30 mouse cellular contexts compared by ENCODE assay signal in genomic region chr5:143122673-143123072, GRCm38 (mm10). TPM values are rescaled to one million over a fixed set of nuclear protein-coding genes. Genes with fewer than 3 reads are reported as not detected.
DNase-seq lines count a peak whose midpoint lies in the region; ATAC-seq and TF ChIP-seq lines count a peak whose summit lies in the region.
"Had no signal": no experiment of that assay in that cellular context is flagged by ENCODE, and none has a peak within 500 bp of the region (broad histone marks: within the 10 kb centered on the region; RNA-seq: fewer than 3 reads in every experiment).

No protein-coding gene starts in this region.

- no peak for TF ChIP-seq CTCF in E14TG2a.4 (conservative IDR thresholded peaks at IDR 0.05; ENCODE audit: low read length)
- no peak for TF ChIP-seq CTCF in ES-Bruce4 (IDR thresholded peaks at IDR 0.05; ENCODE audit: low read depth, low read length)

- no peak overlapping the region for H3K9ac ChIP-seq in ES-Bruce4 (ENCODE audit: low read depth, poor library complexity, severe bottlenecking)
- no peak overlapping the region for H3K9ac ChIP-seq in ES-E14 (ENCODE audit: insufficient read depth, low read depth, low read length, poor library complexity, severe bottlenecking)
- H3K9ac ChIP-seq in forebrain, embryonic 11.5 days (ENCODE audit: low read length) = no peak overlapping the region
- H3K9ac ChIP-seq: embryonic facial prominence, embryonic 13.5 days; embryonic facial prominence, embryonic 15.5 days; forebrain, embryonic 13.5 days; forebrain, embryonic 15.5 days; forebrain, postnatal 0 days had no signal

- DNase-seq in ES-E14 (ENCODE audit: low read depth, low spot score) (peak; percentile 64), WW6 (ENCODE audit: low read depth, low spot score) (peak; percentile 74)
- DNase-seq in thymus, postnatal 36 days = no peak
- DNase-seq in adrenal gland, adult 2 months = no peak
- DNase-seq in heart, adult 11 months = no peak
- DNase-seq in forebrain, embryonic 11.5 days (ENCODE audit: low spot score) = no peak
- DNase-seq: adrenal gland, adult 8-10 months; adrenal gland, postnatal 14 days; adrenal gland, postnatal 36 days; cerebellum, adult 11 months; cerebellum, adult 18-20 months; cerebellum, adult 8-10 months; cerebellum, adult 9-11 months; cerebellum, postnatal 14 days; cerebellum, postnatal 36 days; embryo, embryonic 11 days; forebrain, postnatal 0 days had no signal

- no peak for TF ChIP-seq POLR2A in ES-Bruce4 (IDR thresholded peaks at IDR 0.05; ENCODE audit: insufficient read depth, low read length)

- no peaks in the 10 kb centered on the region for H3K36me3 ChIP-seq in E14TG2a.4 (ENCODE audit: insufficient read depth, low read length)
- no peaks in the 10 kb centered on the region for H3K36me3 ChIP-seq in ES-Bruce4 (ENCODE audit: control insufficient read depth, insufficient read depth, low read length, poor library complexity, severe bottlenecking)
- no peaks in the 10 kb centered on the region for H3K36me3 ChIP-seq in ES-E14 (ENCODE audit: control insufficient read depth, insufficient read depth, low read length, poor library complexity, severe bottlenecking)
- no peaks in the 10 kb centered on the region for H3K36me3 ChIP-seq in forebrain, embryonic 11.5 days (ENCODE audit: control insufficient read depth, insufficient read depth, low read length)
- H3K36me3 ChIP-seq: embryonic facial prominence, embryonic 13.5 days; embryonic facial prominence, embryonic 15.5 days; forebrain, embryonic 10.5 days; forebrain, embryonic 15.5 days had no signal

- H3K27me3 ChIP-seq in E14TG2a.4 (ENCODE audit: insufficient read depth, low read length) (no peaks in the 10 kb centered on the region), ES-Bruce4 (ENCODE audit: control insufficient read depth, insufficient read depth, low read length, poor library complexity, severe bottlenecking) (no peaks in the 10 kb centered on the region)
- no peaks in the 10 kb centered on the region for H3K27me3 ChIP-seq in forebrain, embryonic 11.5 days (ENCODE audit: control insufficient read depth, insufficient read depth, low read length)
- H3K27me3 ChIP-seq: embryonic facial prominence, embryonic 13.5 days; embryonic facial prominence, embryonic 15.5 days; forebrain, embryonic 13.5 days; forebrain, embryonic 15.5 days had no signal

- TF ChIP-seq EP300 in ES-Bruce4 (IDR thresholded peaks at IDR 0.05; ENCODE audit: insufficient read depth, low read depth, low read length) = peak; percentile 87

- in situ Hi-C loops in ES-E14 (cut with MboI; ENCODE audit: low sequenced_read_pairs in 2 of 2, unreplicated experiment in 2 of 2) = no loop called here

- peak overlapping the region; percentile 45 for H3K4me3 ChIP-seq in E14TG2a.4 (replicated peaks; ENCODE audit: low read length)
- no peak overlapping the region for H3K4me3 ChIP-seq in ES-Bruce4 (ENCODE audit: low read depth, low read length)
- H3K4me3 ChIP-seq in ES-E14 (ENCODE audit: insufficient read depth in 1 of 2, low read depth in 1 of 2, low read length in 2 of 2, poor library complexity in 1 of 2, severe bottlenecking in 1 of 2) = no peak overlapping the region
- H3K4me3 ChIP-seq in forebrain, embryonic 11.5 days (ENCODE audit: low read depth, low read length) = no peak overlapping the region
- H3K4me3 ChIP-seq: embryonic facial prominence, embryonic 13.5 days; embryonic facial prominence, embryonic 15.5 days; erythroblast, embryonic 14.5 days; forebrain, embryonic 10.5 days; forebrain, embryonic 13.5 days; forebrain, embryonic 15.5 days had no signal

- WGBS in forebrain, embryonic 11.5 days = 50% methylated on average over 1 of the region's 1 CpGs

- H3K27ac ChIP-seq in ES-Bruce4 (ENCODE audit: insufficient read depth, low read length) (peak overlapping the region; percentile 97), ES-E14 (ENCODE audit: insufficient read depth, low read depth, low read length, poor library complexity, severe bottlenecking) (peak overlapping the region; percentile 91)
- H3K27ac ChIP-seq in forebrain, embryonic 11.5 days (ENCODE audit: low read depth, low read length) = no peak overlapping the region
- H3K27ac ChIP-seq: embryonic facial prominence, embryonic 13.5 days; embryonic facial prominence, embryonic 15.5 days; forebrain, embryonic 10.5 days; forebrain, embryonic 13.5 days; forebrain, embryonic 15.5 days had no signal

- H3K9me3 ChIP-seq in E14TG2a.4 (ENCODE audit: low read length) (peaks cover 19% of the 10 kb centered on the region), ES-Bruce4 (replicated peaks; ENCODE audit: control insufficient read depth, insufficient read depth, low read length, poor library complexity, severe bottlenecking) (peaks cover 2% of the 10 kb centered on the region; the same call in 1 of the 2 replicates), ES-E14 (ENCODE audit: control insufficient read depth, insufficient read depth, low read depth, low read length) (no peaks in the 10 kb centered on the region)
- H3K9me3 ChIP-seq in forebrain, embryonic 11.5 days (ENCODE audit: control insufficient read depth, low read length) = no peaks in the 10 kb centered on the region
- H3K9me3 ChIP-seq: embryonic facial prominence, embryonic 13.5 days; embryonic facial prominence, embryonic 15.5 days; forebrain, embryonic 10.5 days; forebrain, embryonic 13.5 days; forebrain, embryonic 15.5 days had no signal

- no peak overlapping the region for H3K4me2 ChIP-seq in forebrain, embryonic 11.5 days (ENCODE audit: low read depth, low read length, severe bottlenecking)
- H3K4me2 ChIP-seq: embryonic facial prominence, embryonic 13.5 days; embryonic facial prominence, embryonic 15.5 days; forebrain, embryonic 13.5 days; forebrain, embryonic 15.5 days had no signal

- H3K4me1 ChIP-seq in E14TG2a.4 (replicated peaks; ENCODE audit: low read depth, low read length) (peaks cover 76% of the 10 kb centered on the region), ES-Bruce4 (ENCODE audit: control insufficient read depth, insufficient read depth, low read length) (peaks cover 10% of the 10 kb centered on the region), ES-E14 (ENCODE audit: control insufficient read depth in 2 of 2, insufficient read depth in 2 of 2, low read length in 2 of 2, poor library complexity in 1 of 2) (peaks cover 0 to 32% of the 10 kb centered on the region in 2 experiments; a peak in 3 of 4 replicates)
- H3K4me1 ChIP-seq in forebrain, embryonic 11.5 days (replicated peaks; ENCODE audit: control insufficient read depth, insufficient read depth, low read length) = 0 out of 2 replicates have a peak, but pooled peaks cover 2% of the 10 kb centered on the region
- H3K4me1 ChIP-seq: embryonic facial prominence, embryonic 13.5 days; embryonic facial prominence, embryonic 15.5 days had no signal

- ATAC-seq in forebrain, embryonic 11.5 days (replicated peaks; ENCODE audit: low FRiP score) = no peak
- ATAC-seq: forebrain, embryonic 13.5 days; forebrain, embryonic 15.5 days; forebrain, postnatal 0 days had no signal

TF ChIP-seq in ES-E14, 5 proteins besides CTCF, POLR2A, EP300 and RAD21:
- TF ChIP-seq ZC3H11A (IDR thresholded peaks at IDR 0.05; ENCODE audit: borderline replicate concordance, low read depth, low read length) (no peak), HCFC1 (IDR thresholded peaks at IDR 0.05; ENCODE audit: borderline replicate concordance, insufficient read depth, low read length) (no peak), CHD2 (IDR thresholded peaks at IDR 0.05; ENCODE audit: low read depth, low read length) (0 out of 2 replicates have a peak, but pooled peaks have one; percentile 28), MAFK (IDR thresholded peaks at IDR 0.05; ENCODE audit: insufficient read depth, low read depth, low read length) (no peak), ZNF384 (IDR thresholded peaks at IDR 0.05; ENCODE audit: low read depth, low read length) (peak; percentile 92)
TF ChIP-seq in ES-E14: peak in this region for 2.

RNA-seq across cellular contexts. Expression of gene Rnf216, which starts 9.9 kb away (rescaled TPM):
- 46.9 and 51.6 TPM in 2 replicates for polyA plus RNA-seq in ES-Bruce4 (2011; ENCODE audit: insufficient read depth, insufficient read length, low read depth, missing spikeins)
- 17.7 and 23.8 TPM in 2 replicates for total RNA-seq in ES-E14 (2012; rRNA removed)
- total RNA-seq in adrenal gland, adult 2 months (2021) = 10 to 100 TPM; 37.5 to 50.4 TPM
- 40.3 and 47.6 TPM in 2 replicates for polyA plus RNA-seq in adrenal gland, adult 2 months (2012; rRNA removed)
- 38.6 and 42.7 TPM in 2 replicates for polyA plus RNA-seq in forebrain, embryonic 11.5 days (2014; fragmentation: Nextera tagmentation; extraction: Ambion mirVana)

RNA-seq across cellular contexts. Expression of gene Olfr718-ps1, which starts 24.7 kb away (rescaled TPM):
- polyA plus RNA-seq in ES-Bruce4 (2011; ENCODE audit: insufficient read depth, insufficient read length, low read depth, missing spikeins) = 0.42 and 0.52 TPM in 2 replicates
- 0.05 and 0.36 TPM in 2 replicates for total RNA-seq in ES-E14 (2012; rRNA removed)
- total RNA-seq in adrenal gland, adult 2 months (2021) = not detected
- not detected in 2 replicates for polyA plus RNA-seq in adrenal gland, adult 2 months (2012; rRNA removed)
- 0.07 TPM in 1 of 2 replicates, not detected in the other for polyA plus RNA-seq in forebrain, embryonic 11.5 days (2014; fragmentation: Nextera tagmentation; extraction: Ambion mirVana)
- total RNA-seq: adrenal gland, postnatal 14 days; forebrain, postnatal 0 days; gastrocnemius, adult 18-20 months; MEL had no signal
- polyA plus RNA-seq: C2C12; embryonic facial prominence, embryonic 11.5 days; erythroblast, embryonic 14.5 days; forebrain, embryonic 10.5 days; forebrain, embryonic 13.5 days; forebrain, embryonic 15.5 days; forebrain, postnatal 0 days had no signal

RNA-seq across cellular contexts. Expression of gene Rbak, which starts 57.9 kb away (rescaled TPM):
- polyA plus RNA-seq in ES-Bruce4 (2011; ENCODE audit: insufficient read depth, insufficient read length, low read depth, missing spikeins) = 6.5 and 7.9 TPM in 2 replicates
- 11.2 and 11.5 TPM in 2 replicates for total RNA-seq in ES-E14 (2012; rRNA removed)
- total RNA-seq in adrenal gland, adult 2 months (2021) = 10 to 100 TPM in 1 of 2 experiments, 1 to 10 TPM in 1; 8.9 to 12.8 TPM
- polyA plus RNA-seq in adrenal gland, adult 2 months (2012; rRNA removed) = 3.7 and 5.9 TPM in 2 replicates
- 15.9 and 17.2 TPM in 2 replicates for polyA plus RNA-seq in forebrain, embryonic 11.5 days (2014; fragmentation: Nextera tagmentation; extraction: Ambion mirVana)

RNA-seq across cellular contexts. Expression of gene Spdye4b, which starts 58.1 kb away (rescaled TPM):
- polyA plus RNA-seq in ES-Bruce4 (2011; ENCODE audit: insufficient read depth, insufficient read length, low read depth, missing spikeins) = not detected in 2 replicates
- total RNA-seq in ES-E14 (2012; rRNA removed) = 0.45 and 0.48 TPM in 2 replicates
- total RNA-seq in adrenal gland, adult 2 months (2021) = not detected
- polyA plus RNA-seq in adrenal gland, adult 2 months (2012; rRNA removed) = not detected in 2 replicates
- not detected in 2 replicates for polyA plus RNA-seq in forebrain, embryonic 11.5 days (2014; fragmentation: Nextera tagmentation; extraction: Ambion mirVana)
- total RNA-seq: adrenal gland, adult 8-10 months; adrenal gland, postnatal 14 days; adrenal gland, postnatal 36 days; common myeloid progenitor, adult 5-6 weeks; gastrocnemius, adult 18-20 months; MEL had no signal
- polyA plus RNA-seq: C2C12; embryonic facial prominence, embryonic 11.5 days; embryonic facial prominence, embryonic 13.5 days; embryonic facial prominence, embryonic 15.5 days; erythroblast, embryonic 14.5 days; forebrain, embryonic 10.5 days; forebrain, embryonic 13.5 days; forebrain, embryonic 15.5 days; forebrain, postnatal 0 days had no signal

Comparison
In these comparisons a context has a peak if more than half of its experiments do, and no peak if none do; other contexts are left out.
1. DNase-seq: peak in ES-E14 (single experiment) and WW6 (single experiment); none in thymus, postnatal 36 days (0 of 2), adrenal gland, adult 2 months (single experiment), heart, adult 11 months (single experiment) and forebrain, embryonic 11.5 days (single experiment).